Mouse (Mus musculus) kidney, adult 2 months (tissue): ENCODE data around the gene Gpr146.

ENCODE experiments used
- CTCF ChIP-seq: fragments of 200-500 bp; conservative IDR thresholded peaks from 2 replicates; pipeline ENCODE4 v1.5.1; 2011; ENCODE audit warnings: low read depth, mild to moderate bottlenecking, control low read depth, low read length, moderate library complexity, mixed read lengths; ENCODE audit not compliant: insufficient read depth, insufficient read length
- POLR2A ChIP-seq: fragments of 200-500 bp; IDR thresholded peaks from one replicate; pipeline ENCODE4 v1.6.1; 2011; ENCODE audit warnings: low read depth, low read length, control low read depth

GRCm38 (mm10) chr5:139434940-139435339 is 57.4 kb downstream of the Gpr146 start:
- TF ChIP-seq CTCF (no peak), POLR2A (no peak)
